Mouse (Mus musculus): ENCODE results near the gene Rbpjl.

DNA sequence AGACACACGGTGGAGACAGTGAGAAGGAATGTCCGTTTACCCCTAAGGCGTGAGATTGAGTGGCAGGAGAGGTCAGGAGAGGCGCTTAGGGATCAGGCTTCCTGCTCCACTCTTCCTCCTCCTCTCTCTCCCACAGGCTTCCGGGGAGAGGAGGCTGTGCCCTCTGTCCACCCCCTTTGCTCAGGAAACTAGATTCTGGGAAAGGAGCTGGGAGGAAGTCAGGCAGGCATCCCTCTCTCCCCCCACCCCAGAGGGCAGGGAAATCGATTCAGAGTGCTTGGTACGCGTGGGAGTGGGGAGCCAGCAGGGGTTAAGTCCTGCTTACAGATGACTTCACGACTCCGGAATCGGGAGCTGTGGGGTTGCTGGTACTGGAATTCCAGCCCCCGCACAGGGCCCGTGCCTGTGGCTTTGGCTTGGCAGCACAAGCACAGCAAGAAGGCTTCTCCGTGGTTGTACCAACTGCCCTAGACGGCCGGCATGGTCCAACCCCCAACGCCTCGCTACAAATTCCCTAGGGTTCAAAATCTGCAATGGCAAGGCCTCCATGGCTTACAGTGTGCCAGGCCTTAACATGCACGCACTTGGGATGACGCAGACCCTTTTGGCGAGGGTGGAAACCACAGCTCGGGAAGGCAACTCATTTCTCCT lies 29.7 kb downstream of the Rbpjl start:
- TF ChIP-seq CTCF (conservative IDR thresholded peaks at IDR 0.05; ENCODE audit: low read length) = no peak
- no peak for TF ChIP-seq NANOG (IDR thresholded peaks at IDR 0.05; ENCODE audit: borderline replicate concordance, low read length)
